Mouse (Mus musculus) embryonic facial prominence, embryonic 12.5 days (tissue): ENCODE results near the gene Ppm1d. TPM values are rescaled to one million over a fixed set of nuclear protein-coding genes. Genes with fewer than 3 reads are reported as not detected.

Source experiments
- ATAC-seq: fragments of 200-750 bp; cut with Nextera tagmentation; 2 replicates; pipeline ENCODE4 v1.8.0; 2017; ENCODE audit not compliant: insufficient number of reproducible peaks, insufficient read depth, low FRiP score, low TSS enrichment
- H3K27ac ChIP-seq: fragments of 300-500 bp; sonication (generic); 2 replicates; pipeline ENCODE4 v1.5.1; 2016; ENCODE audit warnings: mild to moderate bottlenecking
- H3K27me3 ChIP-seq: fragments of 300-500 bp; sonication (generic); 2 replicates; pipeline ENCODE4 v1.6.1; 2016; ENCODE audit warnings: mild to moderate bottlenecking, moderate library complexity
- H3K36me3 ChIP-seq: fragments of 300-500 bp; sonication (generic); 2 replicates; pipeline ENCODE4 v1.6.1; 2016; ENCODE audit warnings: mild to moderate bottlenecking
- H3K4me1 ChIP-seq: fragments of 300-500 bp; sonication (generic); 2 replicates; pipeline ENCODE4 v1.6.1; 2016
- H3K4me2 ChIP-seq: fragments of 300-500 bp; sonication (generic); replicated peaks from 2 replicates; pipeline ENCODE4 v1.6.1; 2016; ENCODE audit warnings: mild to moderate bottlenecking, moderate library complexity
- H3K4me3 ChIP-seq: fragments of 300-500 bp; sonication (generic); 2 replicates; pipeline ENCODE4 v1.5.1; 2016; ENCODE audit warnings: mild to moderate bottlenecking
- H3K9ac ChIP-seq: fragments of 300-500 bp; sonication (generic); 2 replicates; pipeline ENCODE4 v1.6.1; 2016; ENCODE audit warnings: mild to moderate bottlenecking, moderate library complexity
- H3K9me3 ChIP-seq: fragments of 300-500 bp; sonication (generic); 2 replicates; pipeline ENCODE4 v1.6.1; 2016; ENCODE audit warnings: mild to moderate bottlenecking, moderate library complexity
- WGBS: fragments of 180-500 bp; shearing (Covaris S2); methylation state at CpG from one replicate; pipeline ENCODE4 v1.1.7; 2016; 5-methylcytosine and 5-hydroxymethylcytosine counted together
- polyA plus RNA-seq: library from polyadenylated mRNA; unstranded; fragments of >200 nt; fragmentation: Nextera tagmentation; extraction: Ambion mirVana; gene quantifications from 2 replicates; pipeline ENCODE4 v1.2.1, GENCODE M21; 2016

Ppm1d gene
- 26.6 and 27.7 TPM in 2 replicates for polyA plus RNA-seq

GRCm38 (mm10) chr11:85310713-85311574 lies at the start of gene Ppm1d:
Gene Ppm1d (plus strand): TSS chr11:85311244.
- peaks cover 9% of the 10 kb centered on the region for H3K4me1 ChIP-seq
- under 1% methylated on average over 78 of the region's 78 CpGs for WGBS
- ATAC-seq = peak; percentile 87

GRCm38 (mm10) chr11:85264635-85265034 lies 46.4 kb upstream of the Ppm1d start:
- 51% methylated on average over 5 of the region's 5 CpGs for WGBS
- H3K27me3 ChIP-seq = no peaks in the 10 kb centered on the region
- no peak for ATAC-seq
- H3K4me2 ChIP-seq = no peak overlapping the region
- H3K36me3 ChIP-seq = no peaks in the 10 kb centered on the region
- H3K27ac ChIP-seq = no peak overlapping the region
- no peaks in the 10 kb centered on the region for H3K9me3 ChIP-seq
- no peak overlapping the region for H3K9ac ChIP-seq
- H3K4me1 ChIP-seq = no peaks in the 10 kb centered on the region
- no peak overlapping the region for H3K4me3 ChIP-seq

More at GRCm38 (mm10) chr11:85310713-85311574, at the start of gene Ppm1d:
- H3K27me3 ChIP-seq = no peaks in the 10 kb centered on the region
- no peaks in the 10 kb centered on the region for H3K9me3 ChIP-seq
- H3K4me3 ChIP-seq = peak within 1 kb of the TSS; percentile 96
- peak within 1 kb of the TSS; percentile 96 for H3K9ac ChIP-seq
- H3K4me2 ChIP-seq = peak within 1 kb of the TSS; percentile 85
- H3K36me3 ChIP-seq = peaks cover 10% of the 10 kb centered on the region; the same call in 1 of the 2 replicates
- peak within 1 kb of the TSS; percentile 94 for H3K27ac ChIP-seq

GRCm38 (mm10) chr11:85267393-85267792 lies 43.7 kb upstream of the Ppm1d start:
- H3K4me3 ChIP-seq = no peak overlapping the region
- no peaks in the 10 kb centered on the region for H3K36me3 ChIP-seq
- no peak overlapping the region for H3K9ac ChIP-seq
- no peaks in the 10 kb centered on the region for H3K27me3 ChIP-seq
- no peak for ATAC-seq
- no peak overlapping the region for H3K4me2 ChIP-seq
- no peaks in the 10 kb centered on the region for H3K4me1 ChIP-seq
- 76% methylated on average over 1 of the region's 1 CpGs for WGBS
- H3K27ac ChIP-seq = no peak overlapping the region
- no peaks in the 10 kb centered on the region for H3K9me3 ChIP-seq

- Histone ChIP-seq H3K27me3 (no peaks in the 10 kb centered on the region), H3K27ac (no peak overlapping the region), H3K36me3 (no peaks in the 10 kb centered on the region), H3K4me2 (no peak overlapping the region), H3K9me3 (no peaks in the 10 kb centered on the region), H3K9ac (no peak overlapping the region), H3K4me3 (no peak overlapping the region), H3K4me1 (no peaks in the 10 kb centered on the region)
- WGBS = 56% methylated on average over 3 of the region's 3 CpGs
- no peak for ATAC-seq
Measured at GRCm38 (mm10) chr11:85270631-85271030, 40.4 kb upstream of the Ppm1d start.

GRCm38 (mm10) chr11:85273299-85273698 lies 37.7 kb upstream of the Ppm1d start:
- Histone ChIP-seq H3K9ac (no peak overlapping the region), H3K36me3 (no peaks in the 10 kb centered on the region), H3K27ac (no peak overlapping the region), H3K4me3 (no peak overlapping the region), H3K27me3 (no peaks in the 10 kb centered on the region), H3K9me3 (no peaks in the 10 kb centered on the region), H3K4me1 (0 out of 2 replicates have a peak, but pooled peaks cover 5% of the 10 kb centered on the region), H3K4me2 (no peak overlapping the region)
- ATAC-seq = no peak
- 69% methylated on average over 6 of the region's 6 CpGs for WGBS

GRCm38 (mm10) chr11:85275151-85275550 lies 35.9 kb upstream of the Ppm1d start:
- no peak overlapping the region for H3K4me3 ChIP-seq
- H3K27ac ChIP-seq = no peak overlapping the region
- H3K27me3 ChIP-seq = no peaks in the 10 kb centered on the region
- H3K9me3 ChIP-seq = no peaks in the 10 kb centered on the region
- H3K4me1 ChIP-seq = 0 out of 2 replicates have a peak, but pooled peaks cover 5% of the 10 kb centered on the region
- no peak overlapping the region for H3K4me2 ChIP-seq
- H3K9ac ChIP-seq = no peak overlapping the region
- 94% methylated on average over 5 of the region's 5 CpGs for WGBS
- H3K36me3 ChIP-seq = no peaks in the 10 kb centered on the region
- ATAC-seq = no peak

GRCm38 (mm10) chr11:85277609-85278008 lies 33.4 kb upstream of the Ppm1d start:
- Histone ChIP-seq H3K4me1 (0 out of 2 replicates have a peak, but pooled peaks cover 5% of the 10 kb centered on the region), H3K4me2 (no peak overlapping the region), H3K27ac (no peak overlapping the region), H3K36me3 (no peaks in the 10 kb centered on the region), H3K27me3 (no peaks in the 10 kb centered on the region), H3K9me3 (no peaks in the 10 kb centered on the region), H3K9ac (no peak overlapping the region), H3K4me3 (no peak overlapping the region)
- WGBS = 54% methylated on average over 5 of the region's 5 CpGs
- no peak for ATAC-seq

- H3K9ac ChIP-seq = no peak overlapping the region
- H3K4me3 ChIP-seq = no peak overlapping the region
- no peak overlapping the region for H3K27ac ChIP-seq
- H3K36me3 ChIP-seq = no peaks in the 10 kb centered on the region
- H3K4me2 ChIP-seq = no peak overlapping the region
- H3K27me3 ChIP-seq = no peaks in the 10 kb centered on the region
- H3K9me3 ChIP-seq = no peaks in the 10 kb centered on the region
- 80% methylated on average over 1 of the region's 1 CpGs for WGBS
- H3K4me1 ChIP-seq = 0 out of 2 replicates have a peak, but pooled peaks cover 5% of the 10 kb centered on the region
- ATAC-seq = no peak
Measured at GRCm38 (mm10) chr11:85278175-85278574, 32.9 kb upstream of the Ppm1d start.

- no peak overlapping the region for H3K27ac ChIP-seq
- ATAC-seq = no peak
- WGBS = 80% methylated on average over 15 of the region's 15 CpGs
- H3K9ac ChIP-seq = no peak overlapping the region
- no peak overlapping the region for H3K4me3 ChIP-seq
- H3K36me3 ChIP-seq = no peaks in the 10 kb centered on the region
- no peak overlapping the region for H3K4me2 ChIP-seq
- H3K9me3 ChIP-seq = no peaks in the 10 kb centered on the region
- 0 out of 2 replicates have a peak, but pooled peaks cover 5% of the 10 kb centered on the region for H3K4me1 ChIP-seq
- H3K27me3 ChIP-seq = no peaks in the 10 kb centered on the region
Measured at GRCm38 (mm10) chr11:85281219-85281878, 29.7 kb upstream of the Ppm1d start.

- ATAC-seq = no peak
- Histone ChIP-seq H3K27me3 (no peaks in the 10 kb centered on the region), H3K4me1 (no peaks in the 10 kb centered on the region), H3K27ac (no peak overlapping the region), H3K4me2 (no peak overlapping the region), H3K9ac (no peak overlapping the region), H3K36me3 (no peaks in the 10 kb centered on the region), H3K4me3 (no peak overlapping the region), H3K9me3 (no peaks in the 10 kb centered on the region)
- WGBS = 81% methylated on average over 13 of the region's 13 CpGs
Measured at GRCm38 (mm10) chr11:85297953-85298352, 13.1 kb upstream of the Ppm1d start.

GRCm38 (mm10) chr11:85299880-85300279 lies 11.2 kb upstream of the Ppm1d start:
- Histone ChIP-seq H3K36me3 (no peaks in the 10 kb centered on the region), H3K4me2 (no peak overlapping the region), H3K9me3 (no peaks in the 10 kb centered on the region), H3K27ac (no peak overlapping the region), H3K27me3 (no peaks in the 10 kb centered on the region), H3K4me3 (no peak overlapping the region), H3K4me1 (no peaks in the 10 kb centered on the region), H3K9ac (no peak overlapping the region)
- no peak for ATAC-seq
- WGBS = 70% methylated on average over 2 of the region's 2 CpGs

GRCm38 (mm10) chr11:85301161-85301560 lies 9.9 kb upstream of the Ppm1d start:
- no peak overlapping the region for H3K27ac ChIP-seq
- H3K4me3 ChIP-seq = no peak overlapping the region
- no peaks in the 10 kb centered on the region for H3K27me3 ChIP-seq
- ATAC-seq = no peak
- H3K4me1 ChIP-seq = no peaks in the 10 kb centered on the region
- no peak overlapping the region for H3K4me2 ChIP-seq
- no peaks in the 10 kb centered on the region for H3K36me3 ChIP-seq
- WGBS = 87% methylated on average over 3 of the region's 3 CpGs
- no peak overlapping the region for H3K9ac ChIP-seq
- H3K9me3 ChIP-seq = no peaks in the 10 kb centered on the region
